Mouse (Mus musculus) MEL (cell line): ENCODE results near the gene Il1r2.

Source experiments
- CTCF ChIP-seq, 3 experiments: IDR thresholded peaks in 2 of 3; conservative IDR thresholded peaks in 1 of 3; 2 replicates each; pipeline ENCODE4 v1.5.1; 2011 to 2012; ENCODE audit warnings: low read length in 3 of 3, low read depth in 2 of 3, mild to moderate bottlenecking in 2 of 3, improper control_type of control experiment in 1 of 3, inconsistent platforms in 1 of 3, mixed read lengths in 1 of 3, moderate library complexity in 1 of 3; ENCODE audit not compliant: control insufficient read depth in 1 of 3, insufficient read depth in 1 of 3, poor library complexity in 1 of 3, severe bottlenecking in 1 of 3
- ELF1 ChIP-seq: IDR thresholded peaks from 2 replicates; pipeline ENCODE4 v1.6.1; 2014; ENCODE audit warnings: low read depth, mild to moderate bottlenecking, inconsistent platforms, low read length, improper control_type of control experiment, moderate library complexity
- POLR2A ChIP-seq, 2 experiments: IDR thresholded peaks; 2 replicates each; pipeline ENCODE4 v1.6.1; 2011 to 2012; ENCODE audit warnings: low read length in 2 of 2, mild to moderate bottlenecking in 2 of 2, control low read depth in 1 of 2, improper control_type of control experiment in 1 of 2, low read depth in 1 of 2, moderate library complexity in 1 of 2; ENCODE audit not compliant: control insufficient read depth in 1 of 2, insufficient read depth in 1 of 2, poor library complexity in 1 of 2
- POLR2AphosphoS2 ChIP-seq: IDR thresholded peaks from 2 replicates; pipeline ENCODE4 v1.6.1; 2011; ENCODE audit warnings: low read length, improper control_type of control experiment
- TCF12 ChIP-seq: IDR thresholded peaks from 2 replicates; pipeline ENCODE4 v1.6.1; 2014; ENCODE audit warnings: low read depth, mild to moderate bottlenecking, inconsistent platforms, low read length, improper control_type of control experiment, moderate library complexity
- USF1 ChIP-seq: IDR thresholded peaks from 2 replicates; pipeline ENCODE4 v1.6.1; 2014; ENCODE audit warnings: low read depth, mild to moderate bottlenecking, inconsistent platforms, low read length, improper control_type of control experiment, moderate library complexity

GRCm38 (mm10) chr1:40030976-40031356 is 42.9 kb upstream of the Il1r2 start:
- no peak for TF ChIP-seq POLR2AphosphoS2
- TF ChIP-seq USF1 = no peak
- TF ChIP-seq CTCF (IDR thresholded peaks at IDR 0.05 in 2 of 3, conservative IDR thresholded peaks at IDR 0.05 in 1 of 3; ENCODE audit: control insufficient read depth in 1 of 3, insufficient read depth in 1 of 3, low read depth in 2 of 3, low read length in 3 of 3, poor library complexity in 1 of 3, severe bottlenecking in 1 of 3) = no peak
- no peak for TF ChIP-seq TCF12
- no peak for TF ChIP-seq POLR2A (IDR thresholded peaks at IDR 0.05; ENCODE audit: control insufficient read depth in 1 of 2, insufficient read depth in 1 of 2, low read depth in 1 of 2, low read length in 2 of 2, poor library complexity in 1 of 2)
- TF ChIP-seq ELF1 = no peak
